Mouse (Mus musculus): ENCODE measurements around the gene Gm48551. TPM values are rescaled to one million over a fixed set of nuclear protein-coding genes. Genes with fewer than 3 reads are reported as not detected.

Gm48551 gene
- 1.9 and 2.2 TPM in 2 replicates for polyA plus RNA-seq (2016; fragmentation: Nextera tagmentation; extraction: Ambion mirVana)

- no peaks in the 10 kb centered on the region for H3K27me3 ChIP-seq (replicated peaks)
- peak; percentile 90 for ATAC-seq (ENCODE audit: insufficient number of reproducible peaks, low FRiP score)
- H3K4me1 ChIP-seq (replicated peaks) = peaks cover 30% of the 10 kb centered on the region
- peak within 1 kb of the TSS; percentile 77 for H3K27ac ChIP-seq (ENCODE audit: poor library complexity, severe bottlenecking)
- peak within 1 kb of the TSS; percentile 70 for H3K4me3 ChIP-seq
- 7% methylated on average over 54 of the region's 54 CpGs for WGBS
- H3K9ac ChIP-seq = peak within 1 kb of the TSS; percentile 78
- no peaks in the 10 kb centered on the region for H3K9me3 ChIP-seq (replicated peaks)
- peaks cover 34% of the 10 kb centered on the region for H3K36me3 ChIP-seq
- H3K4me2 ChIP-seq = peak within 1 kb of the TSS; percentile 86
Observed at GRCm38 (mm10) chr10:81383802-81384604, at the start of gene Gm48551, which contains the start of gene Dohh. Gm48551 (plus strand) TSS chr10:81384466. Dohh (plus strand) TSS chr10:81384428.

GRCm38 (mm10) chr10:81335393-81336340, 48.6 kb upstream of the Gm48551 start:
- Histone ChIP-seq H3K4me3 (no peak overlapping the region), H3K9ac (peak overlapping the region; percentile 38), H3K4me2 (peak overlapping the region; percentile 16; the same call in 1 of the 2 replicates), H3K36me3 (peaks cover 5% of the 10 kb centered on the region; the same call in 1 of the 2 replicates), H3K27ac (ENCODE audit: poor library complexity, severe bottlenecking) (peak overlapping the region; percentile 70), H3K9me3 (replicated peaks) (no peaks in the 10 kb centered on the region), H3K27me3 (replicated peaks) (peaks cover 25% of the 10 kb centered on the region), H3K4me1 (replicated peaks) (peaks cover 29% of the 10 kb centered on the region)
- no peak for ATAC-seq (ENCODE audit: insufficient number of reproducible peaks, low FRiP score)
- WGBS = 45% methylated on average over 19 of the region's 19 CpGs

GRCm38 (mm10) chr10:81336558-81336957, 47.7 kb upstream of the Gm48551 start:
- Histone ChIP-seq H3K27me3 (replicated peaks) (peaks cover 32% of the 10 kb centered on the region), H3K27ac (ENCODE audit: poor library complexity, severe bottlenecking) (no peak overlapping the region)

GRCm38 (mm10) chr10:81340551-81341332, 43.5 kb upstream of the Gm48551 start:
- H3K4me2 ChIP-seq = no peak overlapping the region
- H3K4me1 ChIP-seq (replicated peaks) = peaks cover 23% of the 10 kb centered on the region
- no peak overlapping the region for H3K4me3 ChIP-seq
- no peak overlapping the region for H3K27ac ChIP-seq (ENCODE audit: poor library complexity, severe bottlenecking)
- 35% methylated on average over 17 of the region's 17 CpGs for WGBS
- peaks cover 58% of the 10 kb centered on the region for H3K27me3 ChIP-seq (replicated peaks)
- H3K9ac ChIP-seq = no peak overlapping the region
- H3K9me3 ChIP-seq (replicated peaks) = no peaks in the 10 kb centered on the region
- peak; percentile 36; the same call in 1 of the 2 replicates for ATAC-seq (ENCODE audit: insufficient number of reproducible peaks, low FRiP score)
- H3K36me3 ChIP-seq = peaks cover 6% of the 10 kb centered on the region

More at GRCm38 (mm10) chr10:81336558-81336957, 47.7 kb upstream of the Gm48551 start:
- Histone ChIP-seq H3K9ac (0 out of 2 replicates have a peak overlapping the region, but pooled peaks have one; percentile 38), H3K4me1 (replicated peaks) (peaks cover 28% of the 10 kb centered on the region), H3K4me2 (no peak overlapping the region), H3K4me3 (no peak overlapping the region), H3K9me3 (replicated peaks) (no peaks in the 10 kb centered on the region), H3K36me3 (peaks cover 5% of the 10 kb centered on the region; the same call in 1 of the 2 replicates)
- ATAC-seq (ENCODE audit: insufficient number of reproducible peaks, low FRiP score) = no peak
- WGBS = 92% methylated on average over 4 of the region's 4 CpGs

- Histone ChIP-seq H3K4me1 (replicated peaks) (peaks cover 18% of the 10 kb centered on the region), H3K27me3 (replicated peaks) (peaks cover 58% of the 10 kb centered on the region)
- ATAC-seq (ENCODE audit: insufficient number of reproducible peaks, low FRiP score) = no peak
Observed at GRCm38 (mm10) chr10:81341333-81341949, 42.8 kb upstream of the Gm48551 start.

GRCm38 (mm10) chr10:81342686-81343505, 41.4 kb upstream of the Gm48551 start, which contains the start of gene Gipc3:
Gipc3 (minus strand) TSS chr10:81343266.
- H3K9me3 ChIP-seq (replicated peaks) = no peaks in the 10 kb centered on the region
- peaks cover 51% of the 10 kb centered on the region for H3K27me3 ChIP-seq (replicated peaks)
- peak within 1 kb of the TSS; percentile 88 for H3K4me2 ChIP-seq
- H3K9ac ChIP-seq = peak within 1 kb of the TSS; percentile 74
- no peak for ATAC-seq (ENCODE audit: insufficient number of reproducible peaks, low FRiP score)
- no peak within 1 kb of the TSS for H3K27ac ChIP-seq (ENCODE audit: poor library complexity, severe bottlenecking)
- peak within 1 kb of the TSS; percentile 55 for H3K4me3 ChIP-seq
- peaks cover 19% of the 10 kb centered on the region for H3K36me3 ChIP-seq
- H3K4me1 ChIP-seq (replicated peaks) = peaks cover 32% of the 10 kb centered on the region
- WGBS = 8% methylated on average over 38 of the region's 67 CpGs

More at GRCm38 (mm10) chr10:81341333-81341949, 42.8 kb upstream of the Gm48551 start:
- no peak overlapping the region for H3K9ac ChIP-seq
- no peak overlapping the region for H3K27ac ChIP-seq (ENCODE audit: poor library complexity, severe bottlenecking)
- 30% methylated on average over 16 of the region's 16 CpGs for WGBS
- no peaks in the 10 kb centered on the region for H3K9me3 ChIP-seq (replicated peaks)
- peaks cover 12% of the 10 kb centered on the region for H3K36me3 ChIP-seq
- no peak overlapping the region for H3K4me2 ChIP-seq
- no peak overlapping the region for H3K4me3 ChIP-seq

- no peak overlapping the region for H3K9ac ChIP-seq
- ATAC-seq (ENCODE audit: insufficient number of reproducible peaks, low FRiP score) = no peak
- 42% methylated on average over 8 of the region's 8 CpGs for WGBS
Observed at GRCm38 (mm10) chr10:81344421-81345161, 39.7 kb upstream of the Gm48551 start.

GRCm38 (mm10) chr10:81345162-81345534, 39.1 kb upstream of the Gm48551 start:
- H3K9ac ChIP-seq = no peak overlapping the region
- H3K4me1 ChIP-seq (replicated peaks) = peaks cover 49% of the 10 kb centered on the region
- no peak overlapping the region for H3K4me3 ChIP-seq
- peaks cover 41% of the 10 kb centered on the region for H3K27me3 ChIP-seq (replicated peaks)
- WGBS = 73% methylated on average over 4 of the region's 4 CpGs
- peaks cover 26% of the 10 kb centered on the region for H3K36me3 ChIP-seq
- no peak for ATAC-seq (ENCODE audit: insufficient number of reproducible peaks, low FRiP score)
- no peak overlapping the region for H3K27ac ChIP-seq (ENCODE audit: poor library complexity, severe bottlenecking)
- no peaks in the 10 kb centered on the region for H3K9me3 ChIP-seq (replicated peaks)
- H3K4me2 ChIP-seq = no peak overlapping the region

More at GRCm38 (mm10) chr10:81344421-81345161, 39.7 kb upstream of the Gm48551 start:
- Histone ChIP-seq H3K36me3 (peaks cover 26% of the 10 kb centered on the region), H3K27ac (ENCODE audit: poor library complexity, severe bottlenecking) (no peak overlapping the region), H3K4me2 (no peak overlapping the region), H3K4me1 (replicated peaks) (peaks cover 48% of the 10 kb centered on the region), H3K4me3 (no peak overlapping the region), H3K9me3 (replicated peaks) (no peaks in the 10 kb centered on the region), H3K27me3 (replicated peaks) (peaks cover 41% of the 10 kb centered on the region)

Data from heart, embryonic 12.5 days (tissue).